Mouse (Mus musculus): ENCODE results near the gene Dbx2.

GRCm38 (mm10) chr15:95682620-95683019 is 26.9 kb upstream of the Dbx2 start:
- no peak for TF ChIP-seq ZC3H11A (IDR thresholded peaks at IDR 0.05; ENCODE audit: borderline replicate concordance, low read depth, low read length)
- no peak for TF ChIP-seq ZNF384 (IDR thresholded peaks at IDR 0.05; ENCODE audit: low read depth, low read length)
- no peak for TF ChIP-seq HCFC1 (IDR thresholded peaks at IDR 0.05; ENCODE audit: borderline replicate concordance, insufficient read depth, low read length)
- TF ChIP-seq MAFK (IDR thresholded peaks at IDR 0.05; ENCODE audit: insufficient read depth, low read depth, low read length): no peak
